Mouse (Mus musculus) liver, embryonic 14.5 days (tissue): Measurements from ENCODE around the gene Slc41a3.

Experiments used
- CTCF ChIP-seq: IDR thresholded peaks from 2 replicates; pipeline ENCODE4 v1.5.1; 2016; ENCODE audit warnings: antibody characterized with exemption, low read depth, control low read depth
- EP300 ChIP-seq: IDR thresholded peaks from 2 replicates; pipeline ENCODE4 v1.6.1; 2016; ENCODE audit warnings: antibody characterized with exemption, low read depth

GRCm38 (mm10) chr6:90601736-90602135 is 2.8 kb upstream of the Slc41a3 start:
- no peak for TF ChIP-seq CTCF
- no peak for TF ChIP-seq EP300
